Mouse (Mus musculus) 3134 (cell line): Measurements from ENCODE around the gene Capn12.
A peak's percentile ranks its signal among the peaks of the same experiment; 100 is the strongest.

ENCODE experiments used
- DNase-seq: peaks from one replicate; pipeline ENCODE4 v3.0.0-alpha.2; 2011; ENCODE audit warnings: low spot score; ENCODE audit not compliant: insufficient read length; ENCODE audit errors: extremely low read depth

The Capn12 gene

GRCm38 (mm10) chr7:28917503-28918426, 36.5 kb downstream of the Capn12 start:
- DNase-seq: no peak

- no peak for DNase-seq
Observed at GRCm38 (mm10) chr7:28918540-28918939, 37.3 kb downstream of the Capn12 start.

GRCm38 (mm10) chr7:28919815-28920214, 38.6 kb downstream of the Capn12 start:
- DNase-seq: no peak

GRCm38 (mm10) chr7:28921178-28921577, 40.0 kb downstream of the Capn12 start:
- DNase-seq: no peak

- DNase-seq: no peak
Observed at GRCm38 (mm10) chr7:28921722-28922465, 40.7 kb downstream of the Capn12 start.

- no peak for DNase-seq
Observed at GRCm38 (mm10) chr7:28922606-28923005, 41.4 kb downstream of the Capn12 start.

GRCm38 (mm10) chr7:28923865-28924291, 42.7 kb downstream of the Capn12 start:
- DNase-seq: peak; percentile 59

- DNase-seq: no peak
Observed at GRCm38 (mm10) chr7:28924802-28925201, 43.6 kb downstream of the Capn12 start.

- DNase-seq: peak; percentile 82
Observed at GRCm38 (mm10) chr7:28925317-28925716, 44.1 kb downstream of the Capn12 start.

- no peak for DNase-seq
Observed at GRCm38 (mm10) chr7:28926172-28926571, 45.0 kb downstream of the Capn12 start.

GRCm38 (mm10) chr7:28929381-28929780, 48.2 kb downstream of the Capn12 start:
- DNase-seq: no peak

GRCm38 (mm10) chr7:28930320-28931031, 49.3 kb downstream of the Capn12 start:
- no peak for DNase-seq

- no peak for DNase-seq
Observed at GRCm38 (mm10) chr7:28931032-28931694, 49.9 kb downstream of the Capn12 start.

GRCm38 (mm10) chr7:28931695-28932039, 50.4 kb downstream of the Capn12 start:
- DNase-seq: no peak

GRCm38 (mm10) chr7:28932421-28933041, 51.3 kb downstream of the Capn12 start:
- no peak for DNase-seq

- no peak for DNase-seq
Observed at GRCm38 (mm10) chr7:28933825-28934224, 52.6 kb downstream of the Capn12 start.

GRCm38 (mm10) chr7:28936787-28937186, 55.6 kb downstream of the Capn12 start:
- DNase-seq: no peak

GRCm38 (mm10) chr7:28938654-28939053, 57.4 kb downstream of the Capn12 start:
- DNase-seq: no peak

- no peak for DNase-seq
Observed at GRCm38 (mm10) chr7:28939418-28940183, 58.4 kb downstream of the Capn12 start.
